In genomic region chr8:47288866-47289541, GRCm38 (mm10) we compare ENCODE assay signal across 8 mouse cellular contexts.
DNase-seq lines count a peak whose midpoint lies in the region; ATAC-seq and TF ChIP-seq lines count a peak whose summit lies in the region.

No protein-coding gene starts in this region.

- H3K4me3 ChIP-seq in cerebellum, adult 2 months (replicated peaks; ENCODE audit: insufficient read depth, low read depth, low read length): peak overlapping the region; percentile 81
- H3K4me3 ChIP-seq in forebrain, postnatal 0 days (ENCODE audit: low read depth, low read length): peak overlapping the region; percentile 91
- H3K4me3 ChIP-seq in liver, postnatal 0 days (ENCODE audit: low read depth, low read length): peak overlapping the region; percentile 54

- peak; percentile 55 for ATAC-seq in forebrain, postnatal 0 days
- peak; percentile 44 for ATAC-seq in liver, postnatal 0 days

- no peaks in the 10 kb centered on the region for H3K9me3 ChIP-seq in forebrain, postnatal 0 days (ENCODE audit: low read length)
- no peaks in the 10 kb centered on the region for H3K9me3 ChIP-seq in liver, postnatal 0 days (ENCODE audit: low read length)

- TF ChIP-seq CTCF in cerebellum, adult 2 months (IDR thresholded peaks at IDR 0.05; ENCODE audit: borderline replicate concordance, insufficient read depth, low read depth, low read length): no peak
- TF ChIP-seq CTCF in forebrain, postnatal 0 days (IDR thresholded peaks at IDR 0.05; ENCODE audit: low read depth): no peak
- no peak for TF ChIP-seq CTCF in liver, postnatal 0 days (IDR thresholded peaks at IDR 0.05; ENCODE audit: low read depth)

- no peaks in the 10 kb centered on the region for H3K36me3 ChIP-seq in forebrain, postnatal 0 days (ENCODE audit: insufficient read depth)
- H3K36me3 ChIP-seq in liver, postnatal 0 days (replicated peaks; ENCODE audit: insufficient read depth, low read length): no peaks in the 10 kb centered on the region

- intact Hi-C loops in heart, postnatal 10 days (cut with DNase I): loop anchor here (5.0 kb wide), 3 partner anchors 63 to 82 kb away; no protein-coding TSS in a partner anchor

- peaks cover 3% of the 10 kb centered on the region; the same call in 1 of the 2 replicates for H3K4me1 ChIP-seq in cerebellum, adult 2 months (ENCODE audit: control insufficient read depth, insufficient read depth, low read length)
- H3K4me1 ChIP-seq in forebrain, postnatal 0 days (ENCODE audit: insufficient read depth): peaks cover 32% of the 10 kb centered on the region
- H3K4me1 ChIP-seq in liver, postnatal 0 days (ENCODE audit: insufficient read depth): peaks cover 11% of the 10 kb centered on the region

- TF ChIP-seq POLR2A in cerebellum, adult 2 months (IDR thresholded peaks at IDR 0.05; ENCODE audit: borderline replicate concordance, insufficient read depth, low read length): 0 out of 2 replicates have a peak, but pooled peaks have one; percentile 13

- no peak for TF ChIP-seq EP300 in liver, postnatal 0 days (IDR thresholded peaks at IDR 0.05; ENCODE audit: low read depth)

- peak overlapping the region; percentile 99 for H3K9ac ChIP-seq in forebrain, postnatal 0 days
- H3K9ac ChIP-seq in liver, postnatal 0 days (replicated peaks): peak overlapping the region; percentile 51

- peak; percentile 91 for DNase-seq in MN1 (ENCODE audit: low spot score)
- peak; percentile 75 to 83 for DNase-seq in cerebellum, adult 2 months
- peak; percentile 80 for DNase-seq in forebrain, postnatal 0 days
- peak; percentile 80 to 85 for DNase-seq in heart, postnatal 10 days
- peak; percentile 78 to 86 for DNase-seq in kidney, postnatal 4 days
- peak; percentile 27 for DNase-seq in liver, postnatal 0 days
- peak; percentile 51 for DNase-seq in ovary, postnatal 14 days (ENCODE audit: low spot score)
- no peak for DNase-seq in B cell, adult 2 months

- WGBS in cerebellum, adult 2 months: under 1% methylated on average over 93 of the region's 97 CpGs
- 2% methylated on average over 89 of the region's 97 CpGs for whole genome bisulfite sequencing in forebrain, postnatal 0 days
- WGBS in liver, postnatal 0 days (ENCODE audit: insufficient replicate concordance): 1% methylated on average over 71 of the region's 97 CpGs

- H3K27ac ChIP-seq in cerebellum, adult 2 months (ENCODE audit: insufficient read depth, low read length): peak overlapping the region; percentile 77
- H3K27ac ChIP-seq in forebrain, postnatal 0 days (ENCODE audit: low read depth, low read length): peak overlapping the region; percentile 100
- H3K27ac ChIP-seq in liver, postnatal 0 days (ENCODE audit: low read depth): no peak overlapping the region

- peak overlapping the region; percentile 74 for H3K4me2 ChIP-seq in forebrain, postnatal 0 days (ENCODE audit: low read depth)
- peak overlapping the region; percentile 85 for H3K4me2 ChIP-seq in liver, postnatal 0 days (ENCODE audit: low read depth, low read length)

- no peaks in the 10 kb centered on the region for H3K27me3 ChIP-seq in cerebellum, adult 2 months (ENCODE audit: control insufficient read depth, insufficient read depth, low read length)
- H3K27me3 ChIP-seq in forebrain, postnatal 0 days (ENCODE audit: insufficient read depth, low read length): no peaks in the 10 kb centered on the region
- peaks cover 42% of the 10 kb centered on the region for H3K27me3 ChIP-seq in liver, postnatal 0 days (ENCODE audit: insufficient read depth, low read length)

Comparison
In these comparisons a context has a peak if more than half of its experiments do, and no peak if none do; other contexts are left out.
1. DNase-seq: peak in MN1 (single experiment), cerebellum, adult 2 months (2 of 2), forebrain, postnatal 0 days (single experiment), heart, postnatal 10 days (2 of 2), kidney, postnatal 4 days (2 of 2), liver, postnatal 0 days (single experiment) and ovary, postnatal 14 days (single experiment); none in B cell, adult 2 months (0 of 2).
2. Peak in every context shown above with its lines, with median percentiles within 50 percentile points of each other: H3K4me3 ChIP-seq.